Mouse (Mus musculus) myocyte (in vitro differentiated cells): ENCODE measurements around the gene Tnfaip2. TPM values are rescaled to one million over a fixed set of nuclear protein-coding genes. Genes with fewer than 3 reads are reported as not detected.
A peak's percentile ranks its signal among the peaks of the same experiment; 100 is the strongest.

Experiments used
- H3K27me3 ChIP-seq: one replicate; pipeline ENCODE4 v1.6.1; 2011; ENCODE audit not compliant: control insufficient read depth, insufficient read depth, insufficient read length
- H3K36me3 ChIP-seq: one replicate; pipeline ENCODE4 v1.6.1; 2011; ENCODE audit not compliant: control insufficient read depth, insufficient read depth
- H3K4me2 ChIP-seq: one replicate; pipeline ENCODE4 v1.6.1; 2011; ENCODE audit warnings: low read depth, control low read depth
- H3K4me3 ChIP-seq: one replicate; pipeline ENCODE4 v1.5.1; 2011; ENCODE audit warnings: mild to moderate bottlenecking, control low read depth, moderate library complexity
- H3K79me2 ChIP-seq: one replicate; pipeline ENCODE4 v1.6.1; 2011; ENCODE audit not compliant: control insufficient read depth, insufficient read depth
- H3ac ChIP-seq: one replicate; pipeline ENCODE4 v1.6.1; 2011; ENCODE audit not compliant: control insufficient read depth, insufficient read length
- CEBPB ChIP-seq: IDR thresholded peaks from 2 replicates; pipeline ENCODE4 v1.6.1; 2011; ENCODE audit warnings: mild to moderate bottlenecking, moderate library complexity; ENCODE audit not compliant: poor library complexity, insufficient read depth, severe bottlenecking
- E2F4 ChIP-seq: IDR thresholded peaks from one replicate; pipeline ENCODE4 v1.6.1; 2011; ENCODE audit warnings: mild to moderate bottlenecking, control low read depth, moderate library complexity; ENCODE audit not compliant: insufficient read depth
- MAX ChIP-seq: IDR thresholded peaks from one replicate; pipeline ENCODE4 v1.6.1; 2011; ENCODE audit warnings: low read depth, mild to moderate bottlenecking, control low read depth
- MYOD1 ChIP-seq, 3 experiments: IDR thresholded peaks; one replicate each; pipeline ENCODE4 v1.6.1; 2011; ENCODE audit warnings: control low read depth in 2 of 3, low read depth in 2 of 3, mild to moderate bottlenecking in 2 of 3, moderate library complexity in 1 of 3; ENCODE audit not compliant: insufficient read length in 2 of 3, control insufficient read depth in 1 of 3
- MYOG ChIP-seq, 3 experiments: IDR thresholded peaks; one replicate each; pipeline ENCODE4 v1.6.1; 2011; ENCODE audit warnings: control low read depth in 2 of 3, low read depth in 2 of 3, mild to moderate bottlenecking in 2 of 3; ENCODE audit not compliant: insufficient read length in 2 of 3, control insufficient read depth in 1 of 3, insufficient read depth in 1 of 3
- POLR2A ChIP-seq: IDR thresholded peaks from one replicate; pipeline ENCODE4 v1.6.1; 2011; ENCODE audit warnings: low read depth, mild to moderate bottlenecking, control low read depth, moderate library complexity; ENCODE audit not compliant: insufficient read length
- POLR2AphosphoS2 ChIP-seq: IDR thresholded peaks from one replicate; pipeline ENCODE4 v1.6.1; 2011; ENCODE audit warnings: low read depth, control low read depth; ENCODE audit not compliant: insufficient read length
- REST ChIP-seq: IDR thresholded peaks from one replicate; pipeline ENCODE4 v1.6.1; 2011; ENCODE audit warnings: mild to moderate bottlenecking, control low read depth, moderate library complexity; ENCODE audit not compliant: insufficient read depth, insufficient read length
- SRF ChIP-seq: IDR thresholded peaks from one replicate; pipeline ENCODE4 v1.6.1; 2011; ENCODE audit warnings: low read depth; ENCODE audit not compliant: control insufficient read depth, insufficient read length
- TCF12 ChIP-seq: IDR thresholded peaks from one replicate; pipeline ENCODE4 v1.6.1; 2011; ENCODE audit warnings: mild to moderate bottlenecking, control low read depth; ENCODE audit not compliant: poor library complexity, insufficient read depth, severe bottlenecking
- TCF3 ChIP-seq: IDR thresholded peaks from one replicate; pipeline ENCODE4 v1.6.1; 2011; ENCODE audit warnings: low read depth, control low read depth; ENCODE audit not compliant: insufficient read length
- USF1 ChIP-seq: IDR thresholded peaks from one replicate; pipeline ENCODE4 v1.6.1; 2011; ENCODE audit warnings: low read depth, mild to moderate bottlenecking, control low read depth, moderate library complexity
- polyA plus RNA-seq: library from polyadenylated mRNA; unstranded; fragments of >200 nt; fragmentation: generic; extraction: Trizol; gene quantifications from one replicate; pipeline ENCODE4 v1.2.1, GENCODE M21; 2012; ENCODE audit warnings: missing spikeins

Gene Tnfaip2
- polyA plus RNA-seq, 1 experiment, result 169 TPM

GRCm38 (mm10) chr12:111455860-111456259 lies 13.6 kb downstream of the Tnfaip2 start:
- H3K27me3 ChIP-seq, result no peaks in the 10 kb centered on the region
- TF ChIP-seq MYOD1 (IDR thresholded peaks at IDR 0.05; ENCODE audit: control insufficient read depth in 1 of 3, insufficient read length in 2 of 3, low read depth in 2 of 3), result no peak
- TF ChIP-seq POLR2AphosphoS2, result no peak
- TF ChIP-seq MAX, result no peak
- no peak for TF ChIP-seq REST
- no peak for TF ChIP-seq MYOG (IDR thresholded peaks at IDR 0.05; ENCODE audit: control insufficient read depth in 1 of 3, insufficient read depth in 1 of 3, insufficient read length in 2 of 3, low read depth in 2 of 3)
- TF ChIP-seq E2F4, result no peak
- no peak for TF ChIP-seq TCF12
- no peak for TF ChIP-seq USF1
- TF ChIP-seq POLR2A, result no peak
- TF ChIP-seq CEBPB, result no peak
- no peak for TF ChIP-seq TCF3
- TF ChIP-seq SRF, result no peak

GRCm38 (mm10) chr12:111457742-111458141 lies 15.5 kb downstream of the Tnfaip2 start:
- no peaks in the 10 kb centered on the region for H3K27me3 ChIP-seq

More at GRCm38 (mm10) chr12:111455860-111456259, 13.6 kb downstream of the Tnfaip2 start:
- H3K79me2 ChIP-seq, result no peaks in the 10 kb centered on the region
- H3ac ChIP-seq, result no peak overlapping the region
- H3K4me2 ChIP-seq, result peak overlapping the region; percentile 64
- H3K4me3 ChIP-seq, result no peak overlapping the region
- H3K36me3 ChIP-seq, result peaks cover 32% of the 10 kb centered on the region

GRCm38 (mm10) chr12:111463570-111463969 lies 21.3 kb downstream of the Tnfaip2 start:
- H3K4me3 ChIP-seq, result no peak overlapping the region
- H3ac ChIP-seq, result no peak overlapping the region
- no peaks in the 10 kb centered on the region for H3K27me3 ChIP-seq
- H3K36me3 ChIP-seq, result no peaks in the 10 kb centered on the region
- no peak overlapping the region for H3K4me2 ChIP-seq
- TF ChIP-seq MYOG (IDR thresholded peaks at IDR 0.05; ENCODE audit: control insufficient read depth in 1 of 3, insufficient read depth in 1 of 3, insufficient read length in 2 of 3, low read depth in 2 of 3) (no peak), CEBPB (no peak), TCF12 (no peak), USF1 (no peak), MYOD1 (IDR thresholded peaks at IDR 0.05; ENCODE audit: control insufficient read depth in 1 of 3, insufficient read length in 2 of 3, low read depth in 2 of 3) (no peak), SRF (no peak), REST (no peak), TCF3 (no peak), E2F4 (no peak), POLR2A (no peak), MAX (no peak), POLR2AphosphoS2 (no peak)
- no peaks in the 10 kb centered on the region for H3K79me2 ChIP-seq

More at GRCm38 (mm10) chr12:111457742-111458141, 15.5 kb downstream of the Tnfaip2 start:
- TF ChIP-seq MYOG (IDR thresholded peaks at IDR 0.05; ENCODE audit: control insufficient read depth in 1 of 3, insufficient read depth in 1 of 3, insufficient read length in 2 of 3, low read depth in 2 of 3), result peak in 2 of 3 experiments; percentile 52 to 86
- peak; percentile 39 to 59 (median 40) for TF ChIP-seq MYOD1 (IDR thresholded peaks at IDR 0.05; ENCODE audit: control insufficient read depth in 1 of 3, insufficient read length in 2 of 3, low read depth in 2 of 3)
- no peak for TF ChIP-seq SRF
- no peaks in the 10 kb centered on the region for H3K79me2 ChIP-seq
- H3K36me3 ChIP-seq, result peaks cover 15% of the 10 kb centered on the region
- no peak overlapping the region for H3K4me3 ChIP-seq
- peak overlapping the region; percentile 12 for H3K4me2 ChIP-seq
- no peak overlapping the region for H3ac ChIP-seq

- no peaks in the 10 kb centered on the region for H3K36me3 ChIP-seq
- H3K79me2 ChIP-seq, result no peaks in the 10 kb centered on the region
- H3K4me2 ChIP-seq, result no peak overlapping the region
- no peak overlapping the region for H3ac ChIP-seq
- no peak overlapping the region for H3K4me3 ChIP-seq
- H3K27me3 ChIP-seq, result no peaks in the 10 kb centered on the region
- no peak for TF ChIP-seq MAX
- no peak for TF ChIP-seq CEBPB
- peak in 1 of 3 experiments; percentile 52 for TF ChIP-seq MYOG (IDR thresholded peaks at IDR 0.05; ENCODE audit: control insufficient read depth in 1 of 3, insufficient read depth in 1 of 3, insufficient read length in 2 of 3, low read depth in 2 of 3)
- TF ChIP-seq REST, result no peak
- no peak for TF ChIP-seq MYOD1 (IDR thresholded peaks at IDR 0.05; ENCODE audit: control insufficient read depth in 1 of 3, insufficient read length in 2 of 3, low read depth in 2 of 3)
- TF ChIP-seq TCF3, result no peak
Observed at GRCm38 (mm10) chr12:111466369-111466768, 24.1 kb downstream of the Tnfaip2 start.

- Histone ChIP-seq H3K4me3 (no peak overlapping the region), H3K79me2 (no peaks in the 10 kb centered on the region), H3ac (no peak overlapping the region), H3K4me2 (no peak overlapping the region), H3K27me3 (no peaks in the 10 kb centered on the region), H3K36me3 (no peaks in the 10 kb centered on the region)
- TF ChIP-seq USF1, result no peak
- TF ChIP-seq MYOD1 (IDR thresholded peaks at IDR 0.05; ENCODE audit: control insufficient read depth in 1 of 3, insufficient read length in 2 of 3, low read depth in 2 of 3), result no peak
- TF ChIP-seq E2F4, result no peak
- no peak for TF ChIP-seq POLR2AphosphoS2
- TF ChIP-seq MYOG (IDR thresholded peaks at IDR 0.05; ENCODE audit: control insufficient read depth in 1 of 3, insufficient read depth in 1 of 3, insufficient read length in 2 of 3, low read depth in 2 of 3), result no peak
- TF ChIP-seq REST, result no peak
- TF ChIP-seq MAX, result no peak
- no peak for TF ChIP-seq POLR2A
- TF ChIP-seq TCF3, result no peak
- no peak for TF ChIP-seq TCF12
- no peak for TF ChIP-seq SRF
- no peak for TF ChIP-seq CEBPB
Observed at GRCm38 (mm10) chr12:111468206-111468605, 25.9 kb downstream of the Tnfaip2 start.
